ENCODE assay signal across 7 mouse cellular contexts in genomic region chr19:44835931-44836861, GRCm38 (mm10).
DNase-seq lines count a peak whose midpoint lies in the region; ATAC-seq and TF ChIP-seq lines count a peak whose summit lies in the region.

No protein-coding gene starts in this region.

- DNase-seq in lung, embryonic 14.5 days: peak; percentile 32
- DNase-seq in lung, postnatal 10 days: no peak
- peak; percentile 96 for DNase-seq in midbrain, embryonic 11.5 days (ENCODE audit: low spot score, missing footprints)
- no peak for DNase-seq in urinary bladder, adult 2 months (ENCODE audit: low spot score)
- no peak for DNase-seq in right cerebral cortex, adult 2 months (ENCODE audit: low spot score in 2 of 2)

- no peaks in the 10 kb centered on the region for H3K9me3 ChIP-seq in lung, embryonic 14.5 days (ENCODE audit: low read depth, low read length)
- H3K9me3 ChIP-seq in embryonic facial prominence, embryonic 13.5 days: no peaks in the 10 kb centered on the region
- H3K9me3 ChIP-seq in hindbrain, embryonic 13.5 days: no peaks in the 10 kb centered on the region
- no peaks in the 10 kb centered on the region for H3K9me3 ChIP-seq in midbrain, embryonic 11.5 days (ENCODE audit: control insufficient read depth, low read length)

- no peak for TF ChIP-seq CTCF in lung, embryonic 14.5 days (IDR thresholded peaks at IDR 0.05; ENCODE audit: low read depth)

- whole genome bisulfite sequencing in lung, embryonic 14.5 days: 1% methylated on average over 70 of the region's 71 CpGs
- under 1% methylated on average over 71 of the region's 71 CpGs for WGBS in embryonic facial prominence, embryonic 13.5 days
- WGBS in hindbrain, embryonic 13.5 days: 2% methylated on average over 61 of the region's 71 CpGs
- WGBS in midbrain, embryonic 11.5 days: under 1% methylated on average over 69 of the region's 71 CpGs

- peaks cover 79% of the 10 kb centered on the region for H3K27me3 ChIP-seq in lung, embryonic 14.5 days (ENCODE audit: insufficient read depth, low read length)
- H3K27me3 ChIP-seq in embryonic facial prominence, embryonic 13.5 days: peaks cover 91% of the 10 kb centered on the region
- peaks cover 89% of the 10 kb centered on the region for H3K27me3 ChIP-seq in hindbrain, embryonic 13.5 days
- peaks cover 68% of the 10 kb centered on the region for H3K27me3 ChIP-seq in midbrain, embryonic 11.5 days (ENCODE audit: control insufficient read depth, insufficient read depth, low read length)

- ATAC-seq in lung, embryonic 14.5 days (ENCODE audit: insufficient read depth): peak; percentile 64
- no peak for ATAC-seq in embryonic facial prominence, embryonic 13.5 days (ENCODE audit: insufficient number of reproducible peaks, insufficient read depth, low FRiP score, low TSS enrichment, low read depth)
- ATAC-seq in hindbrain, embryonic 13.5 days (ENCODE audit: low FRiP score): 0 out of 2 replicates have a peak, but pooled peaks have one; percentile 8
- peak; percentile 69 for ATAC-seq in midbrain, embryonic 11.5 days (ENCODE audit: low FRiP score)

- no peaks in the 10 kb centered on the region for H3K36me3 ChIP-seq in lung, embryonic 14.5 days (ENCODE audit: insufficient read depth)
- no peaks in the 10 kb centered on the region for H3K36me3 ChIP-seq in embryonic facial prominence, embryonic 13.5 days
- H3K36me3 ChIP-seq in hindbrain, embryonic 13.5 days: no peaks in the 10 kb centered on the region
- no peaks in the 10 kb centered on the region for H3K36me3 ChIP-seq in midbrain, embryonic 11.5 days (ENCODE audit: control insufficient read depth, insufficient read depth, low read length)

- peak overlapping the region; percentile 45 for H3K4me3 ChIP-seq in lung, embryonic 14.5 days (ENCODE audit: low read depth, low read length)
- peak overlapping the region; percentile 48 for H3K4me3 ChIP-seq in embryonic facial prominence, embryonic 13.5 days
- H3K4me3 ChIP-seq in hindbrain, embryonic 13.5 days: peak overlapping the region; percentile 39
- H3K4me3 ChIP-seq in midbrain, embryonic 11.5 days (ENCODE audit: low read depth, low read length): peak overlapping the region; percentile 42

- no peak overlapping the region for H3K27ac ChIP-seq in lung, embryonic 14.5 days (ENCODE audit: low read depth)
- H3K27ac ChIP-seq in embryonic facial prominence, embryonic 13.5 days: no peak overlapping the region
- H3K27ac ChIP-seq in hindbrain, embryonic 13.5 days: peak overlapping the region; percentile 82
- no peak overlapping the region for H3K27ac ChIP-seq in midbrain, embryonic 11.5 days (ENCODE audit: low read depth, low read length)

- H3K4me2 ChIP-seq in lung, embryonic 14.5 days: peak overlapping the region; percentile 78
- peak overlapping the region; percentile 90 for H3K4me2 ChIP-seq in embryonic facial prominence, embryonic 13.5 days
- H3K4me2 ChIP-seq in hindbrain, embryonic 13.5 days: peak overlapping the region; percentile 61
- H3K4me2 ChIP-seq in midbrain, embryonic 11.5 days: peak overlapping the region; percentile 57

- H3K4me1 ChIP-seq in lung, embryonic 14.5 days (ENCODE audit: insufficient read depth): peaks cover 5% of the 10 kb centered on the region; the same call in 1 of the 2 replicates
- peaks cover 25% of the 10 kb centered on the region for H3K4me1 ChIP-seq in embryonic facial prominence, embryonic 13.5 days
- H3K4me1 ChIP-seq in hindbrain, embryonic 13.5 days (replicated peaks): peaks cover 42% of the 10 kb centered on the region
- H3K4me1 ChIP-seq in midbrain, embryonic 11.5 days (ENCODE audit: control insufficient read depth, insufficient read depth, low read length): peaks cover 17% of the 10 kb centered on the region

- peak overlapping the region; percentile 43 for H3K9ac ChIP-seq in lung, embryonic 14.5 days
- peak overlapping the region; percentile 54 for H3K9ac ChIP-seq in embryonic facial prominence, embryonic 13.5 days
- H3K9ac ChIP-seq in hindbrain, embryonic 13.5 days: peak overlapping the region; percentile 68
- H3K9ac ChIP-seq in midbrain, embryonic 11.5 days (ENCODE audit: low read length): peak overlapping the region; percentile 52

Comparison
In these comparisons a context has a peak if more than half of its experiments do, and no peak if none do; other contexts are left out.
1. DNase-seq: peak in lung, embryonic 14.5 days (single experiment) and midbrain, embryonic 11.5 days (single experiment); none in lung, postnatal 10 days (single experiment), urinary bladder, adult 2 months (single experiment) and right cerebral cortex, adult 2 months (0 of 2).
2. Peak in every context shown above with its lines, with median percentiles within 50 percentile points of each other: H3K4me2 ChIP-seq, H3K4me3 ChIP-seq and H3K9ac ChIP-seq.